Mouse (Mus musculus): Measurements from ENCODE around the gene Rab30. TPM values are rescaled to one million over a fixed set of nuclear protein-coding genes. Genes with fewer than 3 reads are reported as not detected.

Gene Rab30
- polyA plus RNA-seq, 1 experiment from 2014 or later, result 22.3 TPM

DNA sequence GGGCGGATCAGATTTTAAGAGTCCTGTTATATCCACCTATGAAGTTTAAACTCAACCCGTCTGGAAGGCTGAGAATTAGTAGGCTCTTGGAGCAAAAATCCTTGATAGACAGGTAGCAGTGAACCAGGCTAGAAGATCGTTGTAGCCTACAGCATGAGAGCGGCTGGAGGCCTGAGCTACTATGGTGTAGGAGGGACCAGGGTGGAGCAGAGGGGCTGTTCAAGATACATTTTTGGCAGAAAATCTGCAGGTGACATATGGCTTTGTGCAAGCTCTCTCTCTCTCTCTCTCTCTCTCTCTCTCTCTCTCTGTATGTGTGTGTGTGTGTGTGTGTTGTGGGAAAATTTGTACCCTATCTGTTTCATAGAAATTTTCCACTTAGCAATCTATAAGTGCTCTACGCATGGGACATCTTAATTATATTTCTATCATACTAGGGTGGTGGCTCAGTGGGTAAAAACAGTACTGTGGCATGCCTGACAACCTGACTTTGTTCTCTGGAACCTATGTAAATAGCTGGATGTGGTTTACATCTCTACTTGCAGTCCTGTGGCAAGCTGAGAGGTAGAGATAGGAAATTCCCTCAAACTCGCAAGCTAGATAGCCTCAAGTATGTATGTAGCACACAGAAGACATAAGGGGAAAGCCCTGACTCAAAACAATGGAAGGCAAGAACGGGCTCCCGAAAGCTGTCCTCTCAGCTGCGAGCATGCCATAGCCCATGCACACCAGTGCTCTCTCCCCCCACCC, 63.7 kb downstream of the Rab30 start:
- H3K9me3 ChIP-seq, result no peaks in the 10 kb centered on the region
- H3K4me3 ChIP-seq, result no peak overlapping the region
- H3K27me3 ChIP-seq (replicated peaks), result no peaks in the 10 kb centered on the region
- no peak overlapping the region for H3K4me2 ChIP-seq (replicated peaks)
- H3K9ac ChIP-seq, result no peak overlapping the region
- 92% methylated on average over 9 of the region's 9 CpGs for WGBS
- no peaks in the 10 kb centered on the region for H3K36me3 ChIP-seq
- no peak for ATAC-seq (ENCODE audit: low FRiP score, low read depth)
- no peak overlapping the region for H3K27ac ChIP-seq
- 0 out of 2 replicates have a peak, but pooled peaks cover 2% of the 10 kb centered on the region for H3K4me1 ChIP-seq

DNA sequence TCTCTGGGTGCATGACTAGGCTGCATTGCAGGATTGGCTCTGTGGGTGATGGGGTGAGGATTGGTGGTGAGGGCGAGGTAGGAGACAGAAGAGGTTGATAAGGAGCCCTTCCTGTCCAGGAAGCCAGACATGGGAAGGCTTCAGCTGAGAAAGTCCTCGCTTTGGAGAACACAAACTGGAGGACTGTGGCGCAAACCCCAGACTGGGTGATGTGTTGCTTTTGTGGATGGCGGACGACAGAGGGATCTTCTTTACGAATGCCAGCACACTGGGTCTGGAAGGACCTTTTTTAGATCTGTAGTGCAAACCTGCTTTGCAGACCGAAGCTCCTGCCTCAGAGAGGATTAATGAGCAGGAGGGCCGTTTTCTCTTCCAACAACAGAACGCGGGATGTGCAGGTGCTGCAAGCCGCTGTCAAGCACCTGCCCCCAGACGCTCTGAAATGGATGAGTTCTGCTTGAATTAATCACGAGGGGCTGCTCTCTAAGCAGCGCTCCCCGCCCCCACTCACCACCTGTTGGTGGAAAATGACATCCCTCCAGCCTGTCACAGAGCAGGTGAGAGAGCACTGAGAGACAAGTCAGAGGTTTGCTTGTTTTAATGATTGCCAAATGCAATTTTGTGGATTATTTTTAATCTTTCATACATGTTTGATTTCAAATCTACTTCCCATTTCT, 65.2 kb downstream of the Rab30 start:
- Histone ChIP-seq H3K27ac (no peak overlapping the region), H3K36me3 (no peaks in the 10 kb centered on the region), H3K9ac (no peak overlapping the region), H3K27me3 (replicated peaks) (no peaks in the 10 kb centered on the region), H3K4me1 (no peaks in the 10 kb centered on the region), H3K4me3 (no peak overlapping the region), H3K4me2 (replicated peaks) (no peak overlapping the region), H3K9me3 (no peaks in the 10 kb centered on the region)
- no peak for ATAC-seq (ENCODE audit: low FRiP score, low read depth)
- 50% methylated on average over 15 of the region's 15 CpGs for WGBS

GRCm38 (mm10) chr7:92807482-92807881, 66.1 kb downstream of the Rab30 start:
- Histone ChIP-seq H3K4me2 (replicated peaks) (no peak overlapping the region), H3K4me3 (no peak overlapping the region), H3K27ac (no peak overlapping the region), H3K9ac (no peak overlapping the region), H3K4me1 (no peaks in the 10 kb centered on the region), H3K27me3 (replicated peaks) (no peaks in the 10 kb centered on the region), H3K36me3 (no peaks in the 10 kb centered on the region), H3K9me3 (no peaks in the 10 kb centered on the region)
- 82% methylated on average over 4 of the region's 4 CpGs for WGBS
- ATAC-seq (ENCODE audit: low FRiP score, low read depth), result no peak

DNA sequence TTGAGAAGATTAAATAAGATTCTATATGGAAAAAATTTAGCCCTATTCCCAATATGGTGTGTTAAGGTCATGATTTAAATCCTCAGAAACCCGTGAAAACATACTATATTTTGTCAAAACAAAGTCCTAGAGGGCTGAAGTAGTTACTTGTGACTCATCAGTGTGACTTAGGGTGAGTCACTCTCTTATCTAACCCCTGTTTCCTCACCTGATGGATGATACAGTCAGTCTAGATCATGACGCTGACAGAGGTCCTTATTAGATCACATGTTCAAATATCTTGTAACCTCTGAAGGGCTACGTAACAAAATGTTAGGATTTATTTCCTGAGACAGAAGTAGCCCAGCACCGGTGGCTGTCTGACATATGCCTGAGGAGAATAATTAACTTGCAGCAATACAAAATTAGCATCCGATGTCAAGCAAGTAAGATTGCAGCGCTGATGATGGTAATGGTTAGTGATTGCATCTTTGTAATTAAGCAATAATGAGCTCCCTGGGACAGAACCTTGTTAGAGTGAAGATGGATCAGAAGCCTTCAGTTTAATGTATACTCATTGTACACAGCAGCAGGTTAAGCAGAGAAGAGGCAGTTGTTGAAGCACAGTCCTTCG, 70.4 kb downstream of the Rab30 start:
- Histone ChIP-seq H3K27ac (no peak overlapping the region), H3K4me3 (no peak overlapping the region), H3K4me1 (no peaks in the 10 kb centered on the region), H3K4me2 (replicated peaks) (no peak overlapping the region), H3K9ac (no peak overlapping the region), H3K9me3 (no peaks in the 10 kb centered on the region), H3K27me3 (replicated peaks) (no peaks in the 10 kb centered on the region), H3K36me3 (no peaks in the 10 kb centered on the region)
- 0 out of 2 replicates have a peak, but pooled peaks have one; percentile 55 for ATAC-seq (ENCODE audit: low FRiP score, low read depth)
- 80% methylated on average over 7 of the region's 7 CpGs for WGBS

DNA sequence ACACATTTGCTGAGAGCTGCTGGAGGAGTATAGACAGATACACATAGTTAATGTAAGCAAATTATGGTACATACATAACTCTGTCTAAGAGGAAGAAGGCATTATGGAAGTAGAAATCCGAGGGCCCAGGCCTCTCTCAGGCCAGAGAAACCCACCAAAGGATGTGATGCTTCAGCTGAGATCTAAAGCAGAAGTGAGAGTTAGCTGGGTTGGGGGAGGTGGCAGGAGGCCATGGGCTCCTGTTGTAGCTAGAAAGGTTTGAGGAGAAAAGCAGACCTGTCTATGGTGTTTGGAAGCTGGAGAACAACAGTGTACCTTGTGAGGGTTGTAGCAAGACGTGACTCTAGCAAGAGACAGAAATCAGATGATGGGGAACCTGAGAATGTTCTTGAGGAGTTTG, 75.8 kb downstream of the Rab30 start:
- no peak overlapping the region for H3K9ac ChIP-seq
- H3K9me3 ChIP-seq, result no peaks in the 10 kb centered on the region
- H3K27me3 ChIP-seq (replicated peaks), result no peaks in the 10 kb centered on the region
- WGBS, result 77% methylated on average over 2 of the region's 2 CpGs
- H3K27ac ChIP-seq, result no peak overlapping the region
- H3K4me3 ChIP-seq, result no peak overlapping the region
- H3K36me3 ChIP-seq, result no peaks in the 10 kb centered on the region
- ATAC-seq (ENCODE audit: low FRiP score, low read depth), result no peak
- no peaks in the 10 kb centered on the region for H3K4me1 ChIP-seq
- H3K4me2 ChIP-seq (replicated peaks), result no peak overlapping the region

DNA sequence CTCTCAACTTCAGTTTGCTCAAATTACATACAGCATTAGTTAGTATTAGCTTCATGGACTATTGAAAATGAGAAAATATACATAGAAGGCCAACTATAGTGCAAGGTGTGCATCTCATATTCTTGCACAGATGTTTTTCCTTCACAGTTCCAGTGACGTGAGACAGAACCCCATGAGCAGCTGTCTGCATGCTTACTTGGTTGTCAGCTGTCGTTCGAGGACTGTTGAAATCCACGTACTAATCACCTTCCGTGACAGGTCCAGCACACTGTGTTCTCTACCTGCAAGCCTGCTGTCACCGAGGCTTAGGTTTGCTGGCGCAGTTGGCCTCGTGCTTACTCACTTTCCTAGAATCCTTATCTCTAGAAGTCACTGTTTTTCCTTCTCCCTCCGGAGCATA, 76.5 kb downstream of the Rab30 start:
- H3K9ac ChIP-seq, result no peak overlapping the region
- H3K27me3 ChIP-seq (replicated peaks), result no peaks in the 10 kb centered on the region
- no peak overlapping the region for H3K27ac ChIP-seq
- H3K36me3 ChIP-seq, result no peaks in the 10 kb centered on the region
- ATAC-seq (ENCODE audit: low FRiP score, low read depth), result no peak
- H3K9me3 ChIP-seq, result no peaks in the 10 kb centered on the region
- 95% methylated on average over 9 of the region's 9 CpGs for WGBS
- no peak overlapping the region for H3K4me3 ChIP-seq
- no peak overlapping the region for H3K4me2 ChIP-seq (replicated peaks)
- H3K4me1 ChIP-seq, result no peaks in the 10 kb centered on the region

DNA sequence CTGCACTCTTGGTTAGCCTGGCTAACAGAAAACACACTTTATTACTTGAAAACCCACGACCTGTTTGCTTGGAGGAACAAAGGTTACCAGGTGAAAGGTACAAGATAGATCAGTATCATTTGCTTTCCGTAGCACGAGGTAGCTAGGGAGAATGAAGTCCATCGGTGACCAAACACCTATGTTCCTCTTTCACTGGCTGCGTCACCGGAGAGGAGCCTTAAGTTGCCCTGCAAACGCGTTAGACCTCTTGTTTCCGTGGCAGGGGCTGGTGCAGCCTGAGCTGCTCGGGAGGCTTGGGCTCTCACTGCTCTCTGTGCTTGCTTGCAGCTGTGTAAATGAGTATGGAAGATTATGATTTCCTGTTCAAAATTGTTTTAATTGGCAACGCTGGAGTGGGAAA, 78.3 kb downstream of the Rab30 start:
- Histone ChIP-seq H3K9ac (no peak overlapping the region), H3K4me3 (no peak overlapping the region), H3K4me2 (replicated peaks) (no peak overlapping the region), H3K9me3 (no peaks in the 10 kb centered on the region), H3K36me3 (no peaks in the 10 kb centered on the region), H3K4me1 (no peaks in the 10 kb centered on the region), H3K27me3 (replicated peaks) (no peaks in the 10 kb centered on the region), H3K27ac (no peak overlapping the region)
- WGBS, result 85% methylated on average over 11 of the region's 11 CpGs
- ATAC-seq (ENCODE audit: low FRiP score, low read depth), result no peak

DNA sequence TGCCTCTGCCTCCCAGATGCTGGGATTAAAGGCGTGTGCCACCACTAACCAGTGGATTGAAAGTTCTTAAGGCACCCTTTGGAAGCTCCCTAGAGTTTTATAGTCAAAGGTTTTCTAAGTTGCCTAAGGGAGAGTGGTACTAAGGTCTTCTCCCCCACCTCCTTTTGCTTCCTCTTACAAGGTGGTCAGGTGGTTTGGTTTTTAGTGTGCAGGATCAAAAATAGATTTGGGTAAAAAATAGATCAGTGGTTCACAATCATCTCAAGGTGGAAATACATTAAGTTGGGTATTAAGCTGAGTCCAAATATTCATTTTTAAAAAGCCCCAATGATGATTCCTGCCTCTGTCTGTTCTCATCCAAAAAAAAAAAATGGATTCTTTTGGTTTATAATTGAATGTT, 79.0 kb downstream of the Rab30 start:
- WGBS, result 80% methylated on average over 1 of the region's 1 CpGs
- H3K27me3 ChIP-seq (replicated peaks), result no peaks in the 10 kb centered on the region
- H3K9ac ChIP-seq, result no peak overlapping the region
- no peak overlapping the region for H3K27ac ChIP-seq
- H3K36me3 ChIP-seq, result no peaks in the 10 kb centered on the region
- H3K4me3 ChIP-seq, result no peak overlapping the region
- H3K4me1 ChIP-seq, result no peaks in the 10 kb centered on the region
- no peak for ATAC-seq (ENCODE audit: low FRiP score, low read depth)
- H3K4me2 ChIP-seq (replicated peaks), result no peak overlapping the region
- H3K9me3 ChIP-seq, result no peaks in the 10 kb centered on the region

DNA sequence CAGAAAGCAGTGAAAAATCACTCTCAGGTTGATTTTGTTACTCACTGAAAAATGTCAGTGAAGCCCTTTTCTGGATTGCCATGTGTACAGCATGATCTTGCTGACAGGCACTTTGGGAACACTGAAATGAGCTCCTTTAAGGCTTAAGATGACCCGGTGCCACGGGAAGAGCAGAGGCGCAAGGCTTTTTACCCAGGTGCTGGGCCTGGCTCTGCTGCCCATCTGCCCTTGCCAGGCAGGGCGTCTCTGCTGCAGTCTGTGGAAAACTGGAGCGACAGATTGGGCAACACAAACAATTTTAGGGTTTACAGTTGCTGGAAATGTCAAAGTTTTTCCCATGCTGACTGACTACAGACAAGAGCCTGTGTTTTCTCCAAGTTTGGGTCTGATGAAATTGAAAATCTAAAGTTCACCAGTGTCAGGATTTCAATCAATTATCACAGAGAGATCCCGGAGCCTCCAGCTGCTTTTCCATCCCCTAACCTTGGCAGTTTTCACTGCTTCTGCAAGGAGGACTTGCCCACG, 79.6 kb downstream of the Rab30 start:
- Histone ChIP-seq H3K4me3 (no peak overlapping the region), H3K27me3 (replicated peaks) (no peaks in the 10 kb centered on the region), H3K9me3 (no peaks in the 10 kb centered on the region), H3K4me2 (replicated peaks) (no peak overlapping the region), H3K27ac (no peak overlapping the region), H3K4me1 (no peaks in the 10 kb centered on the region), H3K36me3 (no peaks in the 10 kb centered on the region), H3K9ac (no peak overlapping the region)
- WGBS, result 81% methylated on average over 7 of the region's 7 CpGs
- ATAC-seq (ENCODE audit: low FRiP score, low read depth), result no peak

DNA sequence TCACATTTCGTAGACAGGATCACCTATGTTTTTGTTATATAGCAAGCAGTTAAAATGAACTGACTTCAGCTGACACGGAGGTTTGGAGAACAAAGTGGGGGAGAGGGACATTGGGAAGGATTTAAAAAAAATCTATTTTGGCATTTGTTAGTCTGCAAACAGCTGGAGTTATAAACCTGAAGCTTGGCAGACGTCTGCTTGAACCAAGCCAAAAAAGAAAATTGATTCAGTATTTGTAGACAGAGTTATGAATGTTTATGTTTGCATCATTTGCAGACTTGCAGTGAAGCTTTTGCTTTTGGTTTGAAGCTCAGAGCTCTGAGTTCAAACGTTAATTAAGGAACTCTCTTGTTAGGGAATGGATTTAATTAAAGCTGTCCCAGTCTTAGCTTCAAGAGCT, 80.5 kb downstream of the Rab30 start:
- WGBS, result 69% methylated on average over 4 of the region's 4 CpGs
- H3K27ac ChIP-seq, result no peak overlapping the region
- no peaks in the 10 kb centered on the region for H3K27me3 ChIP-seq (replicated peaks)
- no peak overlapping the region for H3K9ac ChIP-seq
- no peak overlapping the region for H3K4me3 ChIP-seq
- H3K4me2 ChIP-seq (replicated peaks), result no peak overlapping the region
- ATAC-seq (ENCODE audit: low FRiP score, low read depth), result no peak
- H3K9me3 ChIP-seq, result no peaks in the 10 kb centered on the region
- H3K36me3 ChIP-seq, result no peaks in the 10 kb centered on the region; the same call in 1 of the 2 replicates
- no peaks in the 10 kb centered on the region for H3K4me1 ChIP-seq

DNA sequence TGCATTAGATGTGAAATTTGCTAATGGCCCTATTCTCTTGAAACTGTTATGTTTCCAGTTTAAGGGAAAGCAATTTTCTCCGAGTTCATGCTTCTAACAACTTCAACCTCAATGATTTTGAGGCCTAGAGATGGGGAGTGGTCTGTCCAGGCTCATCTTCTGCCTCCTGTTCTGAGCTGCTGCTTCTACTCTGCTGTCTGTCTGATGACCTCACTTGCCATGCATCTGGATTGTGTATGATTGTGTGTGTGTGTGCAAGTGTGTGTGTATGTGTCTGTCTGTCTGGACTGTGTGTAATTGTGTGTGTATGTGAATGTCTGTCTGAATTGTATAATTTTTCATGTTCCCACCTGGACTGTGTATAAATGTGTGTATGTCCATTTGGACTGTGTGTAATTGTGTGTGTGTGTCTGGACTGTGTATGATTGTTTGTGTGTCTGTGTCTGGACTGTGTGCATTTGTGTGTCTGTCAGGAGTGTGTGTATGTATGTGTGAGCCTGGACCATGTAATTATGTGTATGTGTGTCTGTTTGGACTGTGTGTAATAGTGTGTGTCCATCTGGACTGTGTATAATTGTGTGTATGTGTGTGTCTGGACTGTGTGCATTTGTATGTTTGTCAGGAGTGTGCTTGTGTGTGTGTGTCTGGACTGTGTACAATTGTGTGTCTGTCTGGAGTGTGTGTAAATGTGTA, 81.2 kb downstream of the Rab30 start:
- Histone ChIP-seq H3K4me2 (replicated peaks) (no peak overlapping the region), H3K36me3 (no peaks in the 10 kb centered on the region; the same call in 1 of the 2 replicates), H3K9ac (no peak overlapping the region), H3K4me3 (no peak overlapping the region), H3K9me3 (no peaks in the 10 kb centered on the region), H3K27me3 (replicated peaks) (no peaks in the 10 kb centered on the region), H3K27ac (no peak overlapping the region), H3K4me1 (no peaks in the 10 kb centered on the region)
- ATAC-seq (ENCODE audit: low FRiP score, low read depth), result no peak
- WGBS, result 70% methylated on average over 1 of the region's 1 CpGs

GRCm38 (mm10) chr7:92826248-92826647, 84.8 kb downstream of the Rab30 start:
- no peaks in the 10 kb centered on the region; the same call in none of the 2 replicates for H3K36me3 ChIP-seq
- H3K4me3 ChIP-seq, result no peak overlapping the region
- no peaks in the 10 kb centered on the region for H3K4me1 ChIP-seq
- H3K27ac ChIP-seq, result no peak overlapping the region
- no peaks in the 10 kb centered on the region for H3K27me3 ChIP-seq (replicated peaks)
- no peak overlapping the region for H3K4me2 ChIP-seq (replicated peaks)
- ATAC-seq (ENCODE audit: low FRiP score, low read depth), result no peak
- WGBS, result 94% methylated on average over 3 of the region's 3 CpGs
- no peaks in the 10 kb centered on the region for H3K9me3 ChIP-seq
- H3K9ac ChIP-seq, result no peak overlapping the region

All from neural tube, embryonic 12.5 days (tissue).